Mouse (Mus musculus) kidney, adult 2 months (tissue): ENCODE measurements around the gene Barx2.

Experiments
- CTCF ChIP-seq: fragments of 200-500 bp; conservative IDR thresholded peaks from 2 replicates; pipeline ENCODE4 v1.5.1; 2011; ENCODE audit warnings: low read depth, mild to moderate bottlenecking, control low read depth, low read length, moderate library complexity, mixed read lengths; ENCODE audit not compliant: insufficient read depth, insufficient read length
- POLR2A ChIP-seq: fragments of 200-500 bp; IDR thresholded peaks from one replicate; pipeline ENCODE4 v1.6.1; 2011; ENCODE audit warnings: low read depth, low read length, control low read depth

GRCm38 (mm10) chr9:31913739-31914591 is 703 bp upstream of the Barx2 start:
- TF ChIP-seq CTCF (no peak), POLR2A (no peak)
